Mouse (Mus musculus) liver, adult 2 months (tissue): ENCODE data around the gene Pnp2.
"Not testable (repeated sequence)": the region's sequence is repeated elsewhere in the genome, so short reads cannot be mapped to it uniquely, and the experiment has no call there.

Experiments used
- CTCF ChIP-seq: fragments of 200-500 bp; IDR thresholded peaks from 2 replicates; pipeline ENCODE4 v1.5.1; 2011; ENCODE audit warnings: low read depth, low read length, control low read depth
- POLR2A ChIP-seq: fragments of 200-500 bp; IDR thresholded peaks from 2 replicates; pipeline ENCODE4 v1.6.1; 2011; ENCODE audit warnings: low read length, control low read depth; ENCODE audit not compliant: insufficient read depth; ENCODE audit errors: extremely low read depth

DNA sequence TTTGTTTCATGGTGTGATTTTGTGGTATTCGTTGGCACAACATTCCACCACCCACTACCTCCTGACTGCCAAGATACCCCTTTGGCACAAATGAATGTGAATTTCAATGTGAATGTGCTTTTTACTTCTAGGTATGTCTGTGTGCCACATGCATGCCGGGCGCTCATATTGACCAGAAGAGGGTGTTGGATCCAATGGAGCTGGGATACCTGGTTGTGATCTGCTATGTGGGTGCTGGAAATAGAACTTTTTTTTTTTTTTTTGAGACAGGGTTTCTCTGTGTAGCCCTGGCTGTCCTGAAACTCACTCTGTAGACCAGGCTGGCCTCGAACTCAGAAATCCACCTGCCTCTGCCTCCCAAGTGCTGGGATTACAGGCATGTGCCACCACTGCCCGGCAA lies 17.3 kb downstream of the Pnp2 start:
- TF ChIP-seq POLR2A, CTCF: not testable (repeated sequence)
